Mouse (Mus musculus) right cerebral cortex, adult 18-20 months (tissue): ENCODE results near the gene Desi1.
A peak's percentile ranks its signal among the peaks of the same experiment; 100 is the strongest.

Experiments used
- DNase-seq: peaks from one replicate; pipeline ENCODE4 v3.0.0; 2022; ENCODE audit warnings: mixed read lengths

Desi1 gene

DNA sequence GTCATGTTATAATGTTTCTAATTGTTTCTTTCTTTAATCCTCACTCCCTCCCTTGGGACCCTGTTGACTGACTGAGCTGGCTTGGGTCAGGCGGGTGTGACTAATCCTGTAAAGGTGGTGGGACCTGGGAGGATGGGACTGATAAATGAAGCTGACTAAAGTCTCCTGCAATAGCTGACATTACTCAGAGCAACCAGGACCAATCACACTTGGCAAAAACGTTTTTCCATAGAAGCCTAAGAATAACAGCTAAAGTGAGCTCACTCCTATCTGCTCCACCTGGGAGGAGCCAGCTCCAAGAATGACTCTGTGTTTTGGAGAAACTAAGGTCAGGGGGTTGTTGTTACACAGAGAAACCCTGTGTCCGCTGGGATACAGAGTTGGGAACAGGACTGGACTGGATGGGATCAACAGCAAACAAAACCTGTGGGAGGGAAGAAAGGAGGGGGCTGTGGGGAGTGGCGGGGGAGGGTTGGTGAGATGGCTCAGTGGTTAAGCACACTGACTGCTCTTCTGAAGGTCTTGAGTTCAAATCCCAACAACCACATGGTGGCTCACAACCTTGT, 68.6 kb downstream of the Desi1 start:
- DNase-seq = no peak

DNA sequence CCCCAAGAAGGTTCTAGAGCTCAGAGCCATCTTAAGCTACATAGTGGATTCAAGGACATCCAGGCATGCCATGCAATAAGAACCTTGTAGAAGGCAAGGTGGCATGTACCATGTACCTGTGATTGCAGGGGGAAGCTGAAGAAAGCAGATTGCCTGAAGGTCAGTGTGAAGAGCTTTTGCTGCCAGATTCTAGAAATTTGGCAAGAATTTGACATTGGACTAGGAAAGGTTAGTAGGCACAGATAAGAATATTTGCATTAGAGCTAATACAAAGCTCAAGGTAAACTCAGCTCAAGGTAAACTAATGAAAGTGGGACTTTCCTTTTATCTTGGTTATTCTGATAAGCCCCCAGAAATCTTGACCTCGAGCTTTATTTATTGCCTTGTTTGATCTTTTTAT, 69.4 kb downstream of the Desi1 start:
- DNase-seq = no peak

GRCm38 (mm10) chr15:81961078-81961451, 72.6 kb downstream of the Desi1 start:
- no peak for DNase-seq

GRCm38 (mm10) chr15:81960171-81961077, 73.2 kb downstream of the Desi1 start, which contains the start of gene Pmm1:
Pmm1 (minus strand) TSS chr15:81960930.
- DNase-seq = peak; percentile 99

GRCm38 (mm10) chr15:81958906-81959305, 74.8 kb downstream of the Desi1 start:
- no peak for DNase-seq

GRCm38 (mm10) chr15:81957598-81957997, 76.1 kb downstream of the Desi1 start:
- DNase-seq = peak; percentile 63

DNA sequence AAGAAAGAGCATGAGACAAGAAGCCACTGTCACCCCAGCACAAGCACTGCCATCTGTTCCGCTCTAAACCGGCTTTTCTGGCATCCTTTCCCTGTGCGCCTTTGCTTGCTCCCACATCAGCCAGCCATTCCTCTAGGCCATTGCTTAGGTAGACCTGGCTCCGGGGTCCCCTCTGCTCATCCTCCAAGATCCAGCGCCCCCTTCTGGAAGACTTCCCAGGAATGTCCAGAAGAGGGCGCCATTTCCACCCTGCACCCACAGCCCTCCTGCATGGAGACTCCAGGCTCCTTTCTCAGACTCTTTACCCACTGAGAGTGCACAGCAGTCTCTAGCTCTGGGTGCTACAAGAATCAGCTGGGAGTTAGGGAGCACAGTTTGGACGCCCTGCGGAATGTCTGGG, 77.2 kb downstream of the Desi1 start:
- DNase-seq = peak; percentile 55

- no peak for DNase-seq
Measured at GRCm38 (mm10) chr15:81955414-81955813, 78.2 kb downstream of the Desi1 start.

GRCm38 (mm10) chr15:81954716-81955115, 78.9 kb downstream of the Desi1 start:
- DNase-seq = no peak

- no peak for DNase-seq
Measured at GRCm38 (mm10) chr15:81954151-81954583, 79.5 kb downstream of the Desi1 start.

- no peak for DNase-seq
Measured at GRCm38 (mm10) chr15:81952310-81952709, 81.4 kb downstream of the Desi1 start.

- no peak for DNase-seq
Measured at GRCm38 (mm10) chr15:81951159-81951558, 82.5 kb downstream of the Desi1 start.

DNA sequence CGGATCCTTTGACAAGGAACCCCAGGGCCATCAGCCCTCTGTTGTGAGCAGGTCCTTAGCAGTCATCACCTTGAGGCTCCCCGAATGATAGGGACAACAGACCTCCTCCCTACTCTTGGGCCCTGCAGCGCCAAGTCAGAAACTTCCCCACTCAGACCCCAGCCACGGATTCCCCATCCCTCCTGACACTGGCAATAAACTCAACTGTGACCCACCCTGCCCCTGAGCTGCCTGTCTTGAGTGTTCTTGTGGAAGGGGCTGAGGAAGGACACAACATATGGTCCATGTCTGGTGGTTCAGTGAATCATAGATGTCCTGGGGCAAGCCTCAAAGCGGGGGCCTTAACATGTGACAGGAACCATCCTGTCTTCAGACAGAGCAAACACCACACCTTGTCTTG, 82.9 kb downstream of the Desi1 start:
- no peak for DNase-seq

GRCm38 (mm10) chr15:81949476-81950131, 84.1 kb downstream of the Desi1 start:
- DNase-seq = no peak

DNA sequence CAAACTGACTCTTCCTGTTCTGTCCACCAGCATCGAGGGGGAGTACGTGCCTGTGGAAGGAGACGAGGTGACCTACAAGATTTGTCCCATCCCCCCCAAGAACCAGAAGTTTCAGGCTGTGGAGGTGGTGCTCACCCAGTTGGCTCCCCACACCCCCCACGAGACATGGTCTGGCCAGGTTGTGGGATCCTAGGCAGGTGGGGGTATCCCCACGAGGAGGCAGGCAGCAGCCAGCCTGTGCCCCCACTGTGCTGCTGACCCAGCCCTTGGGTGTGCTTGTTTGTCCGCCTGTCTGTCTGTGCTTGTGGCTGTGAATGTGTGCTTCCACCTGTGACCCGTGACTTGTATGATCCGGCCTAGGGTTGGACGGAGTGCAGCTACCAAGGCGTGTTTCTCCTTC, 84.6 kb downstream of the Desi1 start:
- no peak for DNase-seq

GRCm38 (mm10) chr15:81943176-81943749, 90.4 kb downstream of the Desi1 start:
- no peak for DNase-seq
